Mouse (Mus musculus) myocyte (in vitro differentiated cells): ENCODE measurements around the gene Tha1. TPM values are rescaled to one million over a fixed set of nuclear protein-coding genes. Genes with fewer than 3 reads are reported as not detected.

ENCODE experiments used
- H3K27me3 ChIP-seq: one replicate; pipeline ENCODE4 v1.6.1; 2011; ENCODE audit not compliant: control insufficient read depth, insufficient read depth, insufficient read length
- H3K36me3 ChIP-seq: one replicate; pipeline ENCODE4 v1.6.1; 2011; ENCODE audit not compliant: control insufficient read depth, insufficient read depth
- H3K4me2 ChIP-seq: one replicate; pipeline ENCODE4 v1.6.1; 2011; ENCODE audit warnings: low read depth, control low read depth
- H3K4me3 ChIP-seq: one replicate; pipeline ENCODE4 v1.5.1; 2011; ENCODE audit warnings: mild to moderate bottlenecking, control low read depth, moderate library complexity
- H3K79me2 ChIP-seq: one replicate; pipeline ENCODE4 v1.6.1; 2011; ENCODE audit not compliant: control insufficient read depth, insufficient read depth
- H3ac ChIP-seq: one replicate; pipeline ENCODE4 v1.6.1; 2011; ENCODE audit not compliant: control insufficient read depth, insufficient read length
- CEBPB ChIP-seq: IDR thresholded peaks from 2 replicates; pipeline ENCODE4 v1.6.1; 2011; ENCODE audit warnings: mild to moderate bottlenecking, moderate library complexity; ENCODE audit not compliant: poor library complexity, insufficient read depth, severe bottlenecking
- E2F4 ChIP-seq: IDR thresholded peaks from one replicate; pipeline ENCODE4 v1.6.1; 2011; ENCODE audit warnings: mild to moderate bottlenecking, control low read depth, moderate library complexity; ENCODE audit not compliant: insufficient read depth
- MAX ChIP-seq: IDR thresholded peaks from one replicate; pipeline ENCODE4 v1.6.1; 2011; ENCODE audit warnings: low read depth, mild to moderate bottlenecking, control low read depth
- MYOD1 ChIP-seq, 3 experiments: IDR thresholded peaks; one replicate each; pipeline ENCODE4 v1.6.1; 2011; ENCODE audit warnings: control low read depth in 2 of 3, low read depth in 2 of 3, mild to moderate bottlenecking in 2 of 3, moderate library complexity in 1 of 3; ENCODE audit not compliant: insufficient read length in 2 of 3, control insufficient read depth in 1 of 3
- MYOG ChIP-seq, 3 experiments: IDR thresholded peaks; one replicate each; pipeline ENCODE4 v1.6.1; 2011; ENCODE audit warnings: control low read depth in 2 of 3, low read depth in 2 of 3, mild to moderate bottlenecking in 2 of 3; ENCODE audit not compliant: insufficient read length in 2 of 3, control insufficient read depth in 1 of 3, insufficient read depth in 1 of 3
- POLR2A ChIP-seq: IDR thresholded peaks from one replicate; pipeline ENCODE4 v1.6.1; 2011; ENCODE audit warnings: low read depth, mild to moderate bottlenecking, control low read depth, moderate library complexity; ENCODE audit not compliant: insufficient read length
- POLR2AphosphoS2 ChIP-seq: IDR thresholded peaks from one replicate; pipeline ENCODE4 v1.6.1; 2011; ENCODE audit warnings: low read depth, control low read depth; ENCODE audit not compliant: insufficient read length
- REST ChIP-seq: IDR thresholded peaks from one replicate; pipeline ENCODE4 v1.6.1; 2011; ENCODE audit warnings: mild to moderate bottlenecking, control low read depth, moderate library complexity; ENCODE audit not compliant: insufficient read depth, insufficient read length
- SRF ChIP-seq: IDR thresholded peaks from one replicate; pipeline ENCODE4 v1.6.1; 2011; ENCODE audit warnings: low read depth; ENCODE audit not compliant: control insufficient read depth, insufficient read length
- TCF12 ChIP-seq: IDR thresholded peaks from one replicate; pipeline ENCODE4 v1.6.1; 2011; ENCODE audit warnings: mild to moderate bottlenecking, control low read depth; ENCODE audit not compliant: poor library complexity, insufficient read depth, severe bottlenecking
- TCF3 ChIP-seq: IDR thresholded peaks from one replicate; pipeline ENCODE4 v1.6.1; 2011; ENCODE audit warnings: low read depth, control low read depth; ENCODE audit not compliant: insufficient read length
- USF1 ChIP-seq: IDR thresholded peaks from one replicate; pipeline ENCODE4 v1.6.1; 2011; ENCODE audit warnings: low read depth, mild to moderate bottlenecking, control low read depth, moderate library complexity
- polyA plus RNA-seq: library from polyadenylated mRNA; unstranded; fragments of >200 nt; fragmentation: generic; extraction: Trizol; gene quantifications from one replicate; pipeline ENCODE4 v1.2.1, GENCODE M21; 2012; ENCODE audit warnings: missing spikeins

Tha1 gene
- polyA plus RNA-seq = 2.5 TPM

DNA sequence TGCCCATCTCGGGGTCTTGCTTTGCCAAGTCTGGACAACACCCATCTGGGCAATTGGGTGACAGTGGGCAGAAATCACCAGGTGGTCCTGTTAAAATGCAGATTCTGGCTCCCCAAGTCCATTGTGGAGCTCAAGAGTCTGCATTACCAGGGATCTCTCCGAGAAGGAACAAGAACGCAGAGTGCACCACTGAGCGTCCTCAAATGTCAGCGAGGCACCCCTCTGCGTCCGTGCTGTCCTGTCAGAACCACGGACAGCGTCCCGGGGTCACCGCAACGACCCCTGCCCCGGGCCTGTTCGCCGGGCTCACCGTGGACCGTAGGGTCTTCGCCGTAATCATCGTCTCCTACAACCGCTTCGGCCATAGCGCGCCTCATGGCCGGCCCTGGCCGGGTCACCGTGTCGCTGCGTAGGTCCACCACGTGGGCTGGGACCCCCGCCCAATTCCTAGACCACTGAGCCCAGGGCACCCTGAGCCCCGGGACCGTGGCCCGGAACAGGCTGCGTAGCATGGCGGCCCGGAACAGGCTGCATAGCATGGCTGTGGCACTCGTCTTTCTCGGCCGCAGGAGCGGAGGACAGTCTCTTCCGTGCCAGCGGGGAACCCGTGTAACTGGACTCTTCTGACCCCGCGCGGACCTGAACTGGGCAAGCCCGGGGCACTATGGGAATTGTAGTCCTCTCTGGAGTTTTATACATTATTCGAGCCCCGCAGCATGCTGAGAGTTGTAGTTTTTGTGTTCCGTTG lies at the start of gene Tha1:
TSS of gene Tha1 (minus strand) at position 621 of the 748 bp plus-strand sequence.
- no peaks in the 10 kb centered on the region for H3K79me2 ChIP-seq
- H3K4me3 ChIP-seq = peak within 1 kb of the TSS; percentile 25
- no peaks in the 10 kb centered on the region for H3K36me3 ChIP-seq
- peak within 1 kb of the TSS; percentile 94 for H3K4me2 ChIP-seq
- H3K27me3 ChIP-seq = no peaks in the 10 kb centered on the region
- H3ac ChIP-seq = peak within 1 kb of the TSS; percentile 14
- TF ChIP-seq MAX = no peak
- TF ChIP-seq SRF = peak; percentile 28
- TF ChIP-seq TCF12 = no peak
- no peak for TF ChIP-seq E2F4
- TF ChIP-seq CEBPB = no peak
- peak; percentile 69 for TF ChIP-seq POLR2AphosphoS2
- no peak for TF ChIP-seq TCF3
- TF ChIP-seq USF1 = no peak
- TF ChIP-seq POLR2A = peak; percentile 78
- peak in 1 of 3 experiments; percentile 5 for TF ChIP-seq MYOG (IDR thresholded peaks at IDR 0.05; ENCODE audit: control insufficient read depth in 1 of 3, insufficient read depth in 1 of 3, insufficient read length in 2 of 3, low read depth in 2 of 3)
- TF ChIP-seq REST = peak; percentile 91

- Histone ChIP-seq H3K79me2 (no peaks in the 10 kb centered on the region), H3ac (no peak overlapping the region), H3K27me3 (no peaks in the 10 kb centered on the region), H3K4me2 (no peak overlapping the region), H3K36me3 (no peaks in the 10 kb centered on the region), H3K4me3 (no peak overlapping the region)
- TF ChIP-seq E2F4 = no peak
- no peak for TF ChIP-seq REST
- TF ChIP-seq POLR2A = no peak
- no peak for TF ChIP-seq TCF12
- no peak for TF ChIP-seq SRF
- TF ChIP-seq TCF3 = no peak
- no peak for TF ChIP-seq USF1
- no peak for TF ChIP-seq MYOG (IDR thresholded peaks at IDR 0.05; ENCODE audit: control insufficient read depth in 1 of 3, insufficient read depth in 1 of 3, insufficient read length in 2 of 3, low read depth in 2 of 3)
- no peak for TF ChIP-seq MAX
Measured at GRCm38 (mm10) chr11:117919211-117919610, 45.9 kb upstream of the Tha1 start.

DNA sequence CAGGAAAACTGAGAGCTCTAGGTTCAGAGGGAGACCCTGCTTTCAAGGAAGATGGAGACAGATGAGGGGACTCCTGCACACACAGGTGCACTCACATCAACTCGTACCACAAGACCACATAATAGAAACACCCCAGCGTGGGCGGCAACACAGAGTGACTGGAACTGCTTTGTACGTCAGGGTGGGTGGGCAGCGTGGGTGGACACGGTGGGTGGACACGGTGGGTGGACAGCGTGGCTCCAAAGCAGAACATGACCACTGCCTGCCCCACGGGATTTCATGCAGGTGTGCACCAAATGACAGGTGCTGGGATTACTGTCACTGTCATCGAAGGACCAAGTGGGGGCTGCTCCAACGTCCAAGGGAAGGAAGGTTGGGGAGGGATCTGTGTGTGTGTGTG lies 45.3 kb upstream of the Tha1 start:
- H3ac ChIP-seq = no peak overlapping the region
- H3K36me3 ChIP-seq = no peaks in the 10 kb centered on the region
- TF ChIP-seq CEBPB = no peak
- peak in 1 of 3 experiments; percentile 17 for TF ChIP-seq MYOD1 (IDR thresholded peaks at IDR 0.05; ENCODE audit: control insufficient read depth in 1 of 3, insufficient read length in 2 of 3, low read depth in 2 of 3)
- H3K4me3 ChIP-seq = no peak overlapping the region
- no peaks in the 10 kb centered on the region for H3K27me3 ChIP-seq
- H3K4me2 ChIP-seq = no peak overlapping the region
- H3K79me2 ChIP-seq = no peaks in the 10 kb centered on the region

GRCm38 (mm10) chr11:117915837-117916236 lies 42.6 kb upstream of the Tha1 start:
- TF ChIP-seq CEBPB = no peak
- no peak for TF ChIP-seq SRF
- TF ChIP-seq POLR2AphosphoS2 = no peak
- no peak for TF ChIP-seq REST
- no peak for TF ChIP-seq E2F4
- TF ChIP-seq MYOD1 (IDR thresholded peaks at IDR 0.05; ENCODE audit: control insufficient read depth in 1 of 3, insufficient read length in 2 of 3, low read depth in 2 of 3) = no peak
- TF ChIP-seq TCF12 = no peak
- Histone ChIP-seq H3K36me3 (no peaks in the 10 kb centered on the region), H3K4me3 (no peak overlapping the region), H3K79me2 (no peaks in the 10 kb centered on the region), H3K4me2 (no peak overlapping the region), H3K27me3 (no peaks in the 10 kb centered on the region), H3ac (no peak overlapping the region)

DNA sequence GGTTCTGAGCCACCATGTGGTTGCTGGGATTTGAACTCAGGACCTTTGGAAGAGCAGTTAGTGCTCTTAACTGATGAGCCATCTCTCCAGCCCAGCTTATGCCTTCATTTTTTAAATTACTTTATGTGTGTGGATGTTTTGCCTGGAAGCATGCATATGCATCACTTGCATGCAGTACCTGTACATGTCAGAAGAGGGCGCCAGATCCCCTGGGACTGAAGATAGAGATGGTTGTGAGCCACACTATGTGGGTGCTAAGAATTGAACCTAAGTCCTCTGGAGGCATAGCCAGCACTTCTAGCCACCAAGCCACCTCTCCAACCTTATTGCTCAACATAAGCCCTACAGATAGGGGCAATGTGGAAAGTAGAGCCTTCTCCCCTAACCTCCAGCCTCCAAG lies 42.1 kb upstream of the Tha1 start:
- no peak overlapping the region for H3K4me2 ChIP-seq
- TF ChIP-seq MYOG (IDR thresholded peaks at IDR 0.05; ENCODE audit: control insufficient read depth in 1 of 3, insufficient read depth in 1 of 3, insufficient read length in 2 of 3, low read depth in 2 of 3) (no peak), E2F4 (no peak), MAX (no peak), TCF12 (no peak), REST (no peak), USF1 (no peak)
- no peaks in the 10 kb centered on the region for H3K36me3 ChIP-seq
- no peak overlapping the region for H3ac ChIP-seq
- H3K4me3 ChIP-seq = no peak overlapping the region
- H3K27me3 ChIP-seq = no peaks in the 10 kb centered on the region
- H3K79me2 ChIP-seq = no peaks in the 10 kb centered on the region

GRCm38 (mm10) chr11:117914531-117914930 lies 41.2 kb upstream of the Tha1 start:
- peak in 1 of 3 experiments; percentile 49 for TF ChIP-seq MYOG (IDR thresholded peaks at IDR 0.05; ENCODE audit: control insufficient read depth in 1 of 3, insufficient read depth in 1 of 3, insufficient read length in 2 of 3, low read depth in 2 of 3)
- TF ChIP-seq REST = no peak
- TF ChIP-seq MYOD1 (IDR thresholded peaks at IDR 0.05; ENCODE audit: control insufficient read depth in 1 of 3, insufficient read length in 2 of 3, low read depth in 2 of 3) = peak in 1 of 3 experiments; percentile 55
- no peak for TF ChIP-seq TCF12
- TF ChIP-seq USF1 = peak; percentile 36
- Histone ChIP-seq H3K4me2 (no peak overlapping the region), H3K79me2 (no peaks in the 10 kb centered on the region), H3K27me3 (no peaks in the 10 kb centered on the region), H3K36me3 (no peaks in the 10 kb centered on the region), H3ac (no peak overlapping the region), H3K4me3 (no peak overlapping the region)
